Mouse (Mus musculus): ENCODE measurements around the gene Mapk8. TPM values are rescaled to one million over a fixed set of nuclear protein-coding genes. Genes with fewer than 3 reads are reported as not detected.
A peak's percentile ranks its signal among the peaks of the same experiment; 100 is the strongest.

Mapk8 gene
- polyA plus RNA-seq, 1 experiment from 2014 or later, result 4.2 TPM

DNA sequence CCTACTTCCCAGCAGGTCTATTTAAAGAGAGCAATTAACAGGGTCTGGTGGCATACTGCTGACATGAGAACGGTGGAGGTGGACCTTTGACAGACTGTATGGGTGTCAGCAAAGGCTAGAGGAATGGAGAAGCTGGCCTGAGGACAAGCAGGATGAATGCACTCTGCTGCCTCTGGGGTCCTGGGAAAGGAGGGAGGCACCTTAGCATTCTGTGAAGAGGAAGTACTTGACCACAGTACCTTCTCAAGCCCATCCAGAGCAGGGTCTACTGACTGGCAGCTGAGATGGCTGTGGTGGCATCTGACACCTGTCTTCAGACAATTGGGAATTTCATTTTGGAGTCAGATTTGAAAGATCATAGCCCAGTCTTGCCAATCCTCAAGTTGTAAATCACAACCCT, 73.7 kb downstream of the Mapk8 start:
- no peak for ATAC-seq (ENCODE audit: low read depth)
- WGBS (ENCODE audit: insufficient replicate concordance), result 53% methylated on average over 1 of the region's 1 CpGs
- Histone ChIP-seq H3K27ac (ENCODE audit: low read length) (peak overlapping the region; percentile 65), H3K9ac (ENCODE audit: low read depth, low read length) (no peak overlapping the region), H3K9me3 (replicated peaks; ENCODE audit: control insufficient read depth, low read length) (no peaks in the 10 kb centered on the region), H3K27me3 (ENCODE audit: control insufficient read depth, insufficient read depth, low read depth, low read length) (no peaks in the 10 kb centered on the region), H3K4me2 (ENCODE audit: low read depth, low read length) (no peak overlapping the region), H3K36me3 (ENCODE audit: control insufficient read depth, insufficient read depth) (no peaks in the 10 kb centered on the region), H3K4me1 (ENCODE audit: control insufficient read depth, low read depth, low read length) (no peaks in the 10 kb centered on the region; the same call in 1 of the 2 replicates), H3K4me3 (ENCODE audit: low read depth, low read length) (no peak overlapping the region)

DNA sequence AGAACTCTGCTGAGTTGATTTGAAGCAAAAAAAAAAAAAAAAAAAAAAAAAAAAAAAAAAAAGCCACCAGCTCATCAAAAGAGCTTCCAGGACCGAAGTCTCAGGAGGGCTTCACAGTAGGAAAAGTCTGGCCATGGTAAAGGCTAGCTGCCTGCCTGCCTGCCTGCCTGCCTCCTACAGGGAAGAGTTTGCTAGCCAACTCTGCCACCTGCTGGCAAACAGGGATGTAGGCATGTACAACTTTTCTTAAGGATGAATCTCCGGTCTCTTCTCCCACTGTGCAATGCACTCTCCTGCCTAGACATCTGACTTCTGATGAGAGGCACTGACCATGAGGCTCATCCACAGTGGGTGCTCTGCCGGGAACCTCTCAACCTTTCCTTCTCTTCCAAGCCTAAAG, 75.7 kb downstream of the Mapk8 start:
- Histone ChIP-seq H3K4me1 (ENCODE audit: control insufficient read depth, low read depth, low read length) (no peaks in the 10 kb centered on the region; the same call in 1 of the 2 replicates), H3K36me3 (ENCODE audit: control insufficient read depth, insufficient read depth) (no peaks in the 10 kb centered on the region), H3K27me3 (ENCODE audit: control insufficient read depth, insufficient read depth, low read depth, low read length) (no peaks in the 10 kb centered on the region), H3K4me2 (ENCODE audit: low read depth, low read length) (no peak overlapping the region), H3K27ac (ENCODE audit: low read length) (no peak overlapping the region), H3K4me3 (ENCODE audit: low read depth, low read length) (no peak overlapping the region), H3K9ac (ENCODE audit: low read depth, low read length) (no peak overlapping the region), H3K9me3 (replicated peaks; ENCODE audit: control insufficient read depth, low read length) (no peaks in the 10 kb centered on the region)
- 16% methylated on average over 3 of the region's 3 CpGs for WGBS (ENCODE audit: insufficient replicate concordance)
- ATAC-seq (ENCODE audit: low read depth), result no peak

DNA sequence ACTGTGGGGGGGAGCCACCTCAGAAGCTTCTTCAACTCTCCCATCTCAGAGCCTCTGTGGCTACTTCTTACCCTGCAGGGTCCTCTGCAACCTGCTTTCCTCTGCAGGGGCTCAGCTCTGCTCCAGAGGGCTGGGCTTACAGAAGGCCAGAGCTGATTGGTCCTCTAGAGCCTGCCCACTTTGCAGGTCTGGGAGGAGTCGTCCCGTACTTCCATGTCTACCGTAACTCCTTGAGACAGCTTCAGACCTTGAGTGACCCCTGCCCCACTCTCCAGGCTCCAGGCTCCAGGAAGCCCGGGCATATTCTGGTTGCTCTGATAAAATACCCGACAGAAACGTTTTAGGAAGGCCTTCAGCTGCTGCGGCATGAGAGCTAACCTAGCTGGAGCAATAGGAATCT, 76.9 kb downstream of the Mapk8 start:
- Histone ChIP-seq H3K4me2 (ENCODE audit: low read depth, low read length) (no peak overlapping the region), H3K27me3 (ENCODE audit: control insufficient read depth, insufficient read depth, low read depth, low read length) (no peaks in the 10 kb centered on the region), H3K27ac (ENCODE audit: low read length) (no peak overlapping the region), H3K36me3 (ENCODE audit: control insufficient read depth, insufficient read depth) (no peaks in the 10 kb centered on the region), H3K4me3 (ENCODE audit: low read depth, low read length) (no peak overlapping the region), H3K9me3 (replicated peaks; ENCODE audit: control insufficient read depth, low read length) (no peaks in the 10 kb centered on the region), H3K4me1 (ENCODE audit: control insufficient read depth, low read depth, low read length) (no peaks in the 10 kb centered on the region; the same call in 1 of the 2 replicates), H3K9ac (ENCODE audit: low read depth, low read length) (no peak overlapping the region)
- no peak for ATAC-seq (ENCODE audit: low read depth)
- 13% methylated on average over 7 of the region's 7 CpGs for WGBS (ENCODE audit: insufficient replicate concordance)

DNA sequence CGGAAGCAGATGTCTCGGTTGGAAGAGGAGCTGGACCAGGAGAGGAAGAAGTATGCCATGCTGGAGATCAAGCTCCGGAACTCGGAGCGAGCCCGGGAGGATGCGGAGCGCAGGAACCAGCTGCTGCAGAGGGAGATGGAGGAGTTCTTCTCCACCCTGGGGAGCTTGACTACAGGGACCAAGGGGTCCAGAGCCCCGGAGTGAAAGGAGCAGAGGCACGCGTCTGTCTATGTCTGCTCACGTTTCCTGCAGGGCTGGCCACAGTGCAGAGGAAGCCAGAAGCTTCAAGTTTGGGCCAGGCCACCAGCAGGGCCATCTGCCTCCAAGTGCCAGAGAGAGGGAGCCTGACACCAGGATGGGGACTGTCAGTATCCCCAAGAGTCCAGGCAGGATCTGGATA, 77.6 kb downstream of the Mapk8 start:
- no peak for ATAC-seq (ENCODE audit: low read depth)
- H3K4me2 ChIP-seq (ENCODE audit: low read depth, low read length), result no peak overlapping the region
- H3K27ac ChIP-seq (ENCODE audit: low read length), result no peak overlapping the region
- no peak overlapping the region for H3K4me3 ChIP-seq (ENCODE audit: low read depth, low read length)
- 65% methylated on average over 12 of the region's 12 CpGs for WGBS (ENCODE audit: insufficient replicate concordance)
- no peaks in the 10 kb centered on the region for H3K36me3 ChIP-seq (ENCODE audit: control insufficient read depth, insufficient read depth)
- H3K9me3 ChIP-seq (replicated peaks; ENCODE audit: control insufficient read depth, low read length), result no peaks in the 10 kb centered on the region
- no peaks in the 10 kb centered on the region; the same call in 1 of the 2 replicates for H3K4me1 ChIP-seq (ENCODE audit: control insufficient read depth, low read depth, low read length)
- H3K27me3 ChIP-seq (ENCODE audit: control insufficient read depth, insufficient read depth, low read depth, low read length), result no peaks in the 10 kb centered on the region
- no peak overlapping the region for H3K9ac ChIP-seq (ENCODE audit: low read depth, low read length)

DNA sequence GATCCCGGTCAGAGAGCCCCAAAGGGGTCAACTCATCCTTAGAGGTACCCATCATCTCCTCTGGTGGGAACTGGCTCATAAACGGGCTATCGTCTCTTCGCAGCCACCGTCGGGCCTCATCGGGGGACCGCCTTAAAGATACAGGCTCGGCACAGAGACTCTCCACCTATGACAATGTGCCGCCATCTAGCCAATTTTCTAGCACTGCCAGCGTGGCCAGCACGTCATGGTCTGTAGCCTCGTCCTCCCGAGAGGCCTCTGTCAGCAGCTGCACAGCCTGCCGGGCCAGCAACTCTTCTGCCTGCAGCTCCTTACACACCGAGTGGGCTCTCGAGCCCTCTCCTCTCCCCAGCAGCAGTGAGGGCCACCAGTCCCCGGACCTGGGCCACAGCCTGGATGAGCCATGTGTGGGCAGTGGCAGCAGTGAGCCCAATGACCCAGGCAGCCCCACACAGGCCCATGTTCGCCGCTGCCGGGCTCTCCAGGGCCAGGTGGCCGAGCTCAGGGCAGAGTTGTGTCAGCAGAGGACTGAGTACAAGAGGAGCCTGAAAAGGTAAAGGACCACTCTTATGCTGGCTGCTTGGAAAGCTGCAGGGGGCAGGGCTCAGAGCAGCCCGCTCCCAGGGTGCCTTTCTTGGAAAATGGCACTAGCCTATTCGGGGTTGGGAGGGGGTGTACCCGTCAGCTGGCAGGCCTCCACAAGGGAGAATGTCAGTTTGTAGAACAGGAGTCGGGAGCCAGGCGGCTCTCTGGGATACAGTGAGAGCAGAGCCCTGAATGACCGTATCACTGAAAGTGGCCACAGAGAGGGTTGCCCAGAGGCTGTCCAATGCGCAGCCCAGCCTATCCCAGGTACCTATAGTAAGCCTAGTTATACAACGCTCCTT, 79.8 kb downstream of the Mapk8 start:
- Histone ChIP-seq H3K9ac (ENCODE audit: low read depth, low read length) (no peak overlapping the region), H3K9me3 (replicated peaks; ENCODE audit: control insufficient read depth, low read length) (no peaks in the 10 kb centered on the region), H3K27ac (ENCODE audit: low read length) (no peak overlapping the region), H3K4me3 (ENCODE audit: low read depth, low read length) (no peak overlapping the region), H3K27me3 (ENCODE audit: control insufficient read depth, insufficient read depth, low read depth, low read length) (no peaks in the 10 kb centered on the region), H3K36me3 (ENCODE audit: control insufficient read depth, insufficient read depth) (no peaks in the 10 kb centered on the region), H3K4me1 (ENCODE audit: control insufficient read depth, low read depth, low read length) (no peaks in the 10 kb centered on the region; the same call in 1 of the 2 replicates), H3K4me2 (ENCODE audit: low read depth, low read length) (no peak overlapping the region)
- 71% methylated on average over 30 of the region's 30 CpGs for WGBS (ENCODE audit: insufficient replicate concordance)
- no peak for ATAC-seq (ENCODE audit: low read depth)

DNA sequence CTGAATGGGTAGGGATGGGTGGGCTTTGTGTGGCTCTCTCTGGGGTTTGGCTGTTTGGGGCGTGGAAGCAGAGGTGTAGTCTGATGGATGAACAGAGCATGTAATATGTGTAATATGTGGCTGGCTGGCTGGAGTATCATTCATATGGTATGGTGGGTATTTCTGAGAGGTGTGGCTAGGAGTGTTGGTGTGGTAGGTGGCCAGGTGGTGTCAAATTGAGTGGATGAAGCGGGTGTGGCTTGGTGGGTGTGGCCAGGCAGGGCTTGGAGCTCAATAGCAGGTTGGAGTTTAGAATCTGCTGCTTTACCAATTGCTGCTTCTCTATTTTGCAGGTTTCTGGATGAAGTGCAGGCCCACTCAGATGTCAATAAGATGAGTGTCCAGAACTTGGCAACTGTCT, 82.9 kb downstream of the Mapk8 start:
- H3K27ac ChIP-seq (ENCODE audit: low read length), result no peak overlapping the region
- H3K9me3 ChIP-seq (replicated peaks; ENCODE audit: control insufficient read depth, low read length), result no peaks in the 10 kb centered on the region
- no peaks in the 10 kb centered on the region; the same call in 1 of the 2 replicates for H3K4me1 ChIP-seq (ENCODE audit: control insufficient read depth, low read depth, low read length)
- no peak overlapping the region for H3K9ac ChIP-seq (ENCODE audit: low read depth, low read length)
- ATAC-seq (ENCODE audit: low read depth), result no peak
- no peak overlapping the region for H3K4me2 ChIP-seq (ENCODE audit: low read depth, low read length)
- 61% methylated on average over 2 of the region's 2 CpGs for WGBS (ENCODE audit: insufficient replicate concordance)
- H3K4me3 ChIP-seq (ENCODE audit: low read depth, low read length), result no peak overlapping the region
- no peaks in the 10 kb centered on the region for H3K36me3 ChIP-seq (ENCODE audit: control insufficient read depth, insufficient read depth)
- H3K27me3 ChIP-seq (ENCODE audit: control insufficient read depth, insufficient read depth, low read depth, low read length), result no peaks in the 10 kb centered on the region

DNA sequence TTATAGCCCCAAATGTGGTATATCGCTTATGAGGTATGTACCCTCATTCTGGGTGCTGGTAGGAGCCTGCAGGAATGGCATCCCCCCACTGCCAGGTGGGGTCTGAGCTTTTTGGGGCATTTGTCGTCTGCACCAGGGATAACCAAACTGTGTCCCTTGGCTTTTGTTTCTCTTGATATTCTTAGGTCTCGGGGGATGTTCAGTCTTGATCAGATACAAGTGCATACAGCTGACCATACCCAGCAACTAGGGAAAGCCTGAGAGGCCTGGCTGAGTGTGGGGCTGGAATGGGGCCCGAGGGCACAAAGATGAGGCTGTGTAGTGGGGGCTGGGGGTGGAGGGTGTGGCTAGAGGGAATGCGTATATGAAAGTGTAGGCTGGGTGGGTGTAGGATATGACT, 83.3 kb downstream of the Mapk8 start:
- no peaks in the 10 kb centered on the region; the same call in 1 of the 2 replicates for H3K4me1 ChIP-seq (ENCODE audit: control insufficient read depth, low read depth, low read length)
- 52% methylated on average over 5 of the region's 5 CpGs for WGBS (ENCODE audit: insufficient replicate concordance)
- H3K4me3 ChIP-seq (ENCODE audit: low read depth, low read length), result peak overlapping the region; percentile 24; the same call in 1 of the 2 replicates
- no peaks in the 10 kb centered on the region for H3K9me3 ChIP-seq (replicated peaks; ENCODE audit: control insufficient read depth, low read length)
- H3K27me3 ChIP-seq (ENCODE audit: control insufficient read depth, insufficient read depth, low read depth, low read length), result no peaks in the 10 kb centered on the region
- no peak for ATAC-seq (ENCODE audit: low read depth)
- no peak overlapping the region for H3K27ac ChIP-seq (ENCODE audit: low read length)
- H3K9ac ChIP-seq (ENCODE audit: low read depth, low read length), result no peak overlapping the region
- H3K36me3 ChIP-seq (ENCODE audit: control insufficient read depth, insufficient read depth), result no peaks in the 10 kb centered on the region
- H3K4me2 ChIP-seq (ENCODE audit: low read depth, low read length), result no peak overlapping the region; the same call in 1 of the 2 replicates

DNA sequence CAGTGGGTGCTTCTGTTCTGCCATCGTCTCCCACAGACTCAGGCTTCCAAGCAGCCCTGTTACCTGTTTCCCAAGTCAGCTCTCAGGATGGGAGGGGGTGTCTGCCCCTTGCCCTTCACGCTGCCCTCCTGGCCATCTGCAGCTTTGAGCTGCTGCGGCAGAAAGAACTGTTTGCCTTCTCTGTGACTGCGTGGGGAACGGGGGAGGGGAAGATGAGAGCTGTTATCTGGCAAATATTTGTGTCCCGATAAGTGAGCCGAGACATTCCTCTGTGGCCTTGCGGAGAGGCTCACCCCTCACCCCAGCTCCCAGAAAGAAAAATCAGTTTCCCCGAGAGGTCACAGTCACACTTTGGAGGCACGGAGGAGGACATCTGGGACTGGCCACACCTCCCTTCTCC, 84.2 kb downstream of the Mapk8 start:
- Histone ChIP-seq H3K36me3 (ENCODE audit: control insufficient read depth, insufficient read depth) (no peaks in the 10 kb centered on the region), H3K4me3 (ENCODE audit: low read depth, low read length) (peak overlapping the region; percentile 24), H3K9ac (ENCODE audit: low read depth, low read length) (no peak overlapping the region), H3K27ac (ENCODE audit: low read length) (no peak overlapping the region; the same call in 1 of the 2 replicates), H3K27me3 (ENCODE audit: control insufficient read depth, insufficient read depth, low read depth, low read length) (no peaks in the 10 kb centered on the region), H3K4me2 (ENCODE audit: low read depth, low read length) (peak overlapping the region; percentile 50), H3K4me1 (ENCODE audit: control insufficient read depth, low read depth, low read length) (no peaks in the 10 kb centered on the region; the same call in 1 of the 2 replicates), H3K9me3 (replicated peaks; ENCODE audit: control insufficient read depth, low read length) (no peaks in the 10 kb centered on the region)
- 32% methylated on average over 10 of the region's 10 CpGs for WGBS (ENCODE audit: insufficient replicate concordance)
- peak; percentile 60; the same call in 1 of the 2 replicates for ATAC-seq (ENCODE audit: low read depth)

DNA sequence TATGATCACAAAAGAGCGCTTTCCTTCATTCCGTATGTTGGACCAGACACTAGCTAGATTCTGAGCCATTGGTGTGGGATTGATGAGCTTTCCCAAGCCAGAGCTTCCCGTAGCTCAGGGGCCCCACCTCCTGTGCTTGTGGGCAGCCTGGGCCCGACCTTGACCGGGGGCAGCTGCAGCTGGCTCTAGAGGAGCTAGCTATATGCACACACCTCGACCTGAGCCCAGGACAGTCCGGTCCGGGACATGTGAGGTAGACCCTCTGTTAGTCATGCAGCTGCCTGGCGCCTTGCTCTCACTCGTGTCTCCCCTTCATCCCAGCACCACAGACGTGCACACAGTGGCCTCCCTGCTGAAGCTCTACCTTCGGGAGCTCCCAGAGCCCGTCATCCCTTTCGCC, 84.8 kb downstream of the Mapk8 start:
- no peak overlapping the region for H3K9ac ChIP-seq (ENCODE audit: low read depth, low read length)
- peak overlapping the region; percentile 50 for H3K4me2 ChIP-seq (ENCODE audit: low read depth, low read length)
- peak; percentile 59 for ATAC-seq (ENCODE audit: low read depth)
- no peaks in the 10 kb centered on the region; the same call in 1 of the 2 replicates for H3K4me1 ChIP-seq (ENCODE audit: control insufficient read depth, low read depth, low read length)
- H3K27me3 ChIP-seq (ENCODE audit: control insufficient read depth, insufficient read depth, low read depth, low read length), result no peaks in the 10 kb centered on the region
- WGBS (ENCODE audit: insufficient replicate concordance), result 43% methylated on average over 14 of the region's 14 CpGs
- no peaks in the 10 kb centered on the region for H3K36me3 ChIP-seq (ENCODE audit: control insufficient read depth, insufficient read depth)
- H3K27ac ChIP-seq (ENCODE audit: low read length), result peak overlapping the region; percentile 45
- H3K9me3 ChIP-seq (replicated peaks; ENCODE audit: control insufficient read depth, low read length), result no peaks in the 10 kb centered on the region
- peak overlapping the region; percentile 24 for H3K4me3 ChIP-seq (ENCODE audit: low read depth, low read length)

Data from liver, embryonic 16.5 days (tissue).